Mouse (Mus musculus) central nervous system, embryonic 14 days (tissue): ENCODE measurements around the gene Tamm41. TPM values are rescaled to one million over a fixed set of nuclear protein-coding genes. Genes with fewer than 3 reads are reported as not detected.

Experiments used
- polyA plus RNA-seq: library from polyadenylated mRNA; depleted of rRNA; stranded (reverse); fragments of >200 nt; gene quantifications from 2 replicates; pipeline ENCODE4 v1.2.3, GENCODE M21; 2012; rRNA removed

The Tamm41 gene
- 46.7 and 50.3 TPM in 2 replicates for polyA plus RNA-seq

GRCm38 (mm10) chr6:115037103-115038094, at the start of gene Tamm41:
TSS of gene Tamm41 (minus strand) at chr6:115037876.

GRCm38 (mm10) chr6:114969213-114970120, 68.2 kb downstream of the Tamm41 start, which contains the start of gene Vgll4:
TSS of gene Vgll4 (minus strand) at chr6:114969994.

Other genes starting within 250 kb of the Tamm41 start
- gene Vgll4, start 67.9 kb downstream of the Tamm41 start, polyA plus RNA-seq = 35.0 and 36.5 TPM in 2 replicates
- gene Syn2, start 97.0 kb upstream of the Tamm41 start, polyA plus RNA-seq = 38.5 and 42.4 TPM in 2 replicates
- not detected in 2 replicates for gene Gm17482, start 189.5 kb upstream of the Tamm41 start, polyA plus RNA-seq
- 2.7 and 3.5 TPM in 2 replicates for gene Timp4, start 214.3 kb upstream of the Tamm41 start, polyA plus RNA-seq